8 mouse cellular contexts compared by ENCODE assay signal in genomic region chr7:81455155-81455651, GRCm38 (mm10). TPM values are rescaled to one million over a fixed set of nuclear protein-coding genes. Genes with fewer than 3 reads are reported as not detected.
DNase-seq lines count a peak whose midpoint lies in the region; ATAC-seq and TF ChIP-seq lines count a peak whose summit lies in the region.

Gene Cpeb1, minus strand, starts transcription at chr7:81455465.

- TF ChIP-seq POLR2A in spleen, adult 2 months (IDR thresholded peaks at IDR 0.05; ENCODE audit: low read depth, low read length), result no peak

- H3K36me3 ChIP-seq in spleen, adult 2 months (ENCODE audit: control insufficient read depth, insufficient read depth, low read length), result no peaks in the 10 kb centered on the region
- H3K36me3 ChIP-seq in heart, embryonic 13.5 days, result no peaks in the 10 kb centered on the region
- H3K36me3 ChIP-seq in liver, embryonic 12.5 days, result no peaks in the 10 kb centered on the region
- H3K36me3 ChIP-seq in neural tube, embryonic 13.5 days, result peaks cover 9% of the 10 kb centered on the region

- ATAC-seq in heart, embryonic 13.5 days (ENCODE audit: extremely low read depth, insufficient number of reproducible peaks, low FRiP score, low TSS enrichment), result no peak
- ATAC-seq in liver, embryonic 12.5 days, result no peak
- peak; percentile 38; the same call in 1 of the 2 replicates for ATAC-seq in neural tube, embryonic 13.5 days (ENCODE audit: low read depth)

- peaks cover 12% of the 10 kb centered on the region; the same call in 1 of the 2 replicates for H3K4me1 ChIP-seq in spleen, adult 2 months (ENCODE audit: control insufficient read depth, insufficient read depth, insufficient read length)
- peaks cover 29% of the 10 kb centered on the region for H3K4me1 ChIP-seq in heart, embryonic 13.5 days
- H3K4me1 ChIP-seq in liver, embryonic 12.5 days, result peaks cover 24% of the 10 kb centered on the region
- peaks cover 31% of the 10 kb centered on the region for H3K4me1 ChIP-seq in neural tube, embryonic 13.5 days (replicated peaks)

- H3K4me3 ChIP-seq in spleen, adult 2 months (ENCODE audit: extremely low read depth, insufficient read depth, insufficient read length), result peak within 1 kb of the TSS; percentile 39; the same call in 1 of the 2 replicates
- peak within 1 kb of the TSS; percentile 62 for H3K4me3 ChIP-seq in heart, embryonic 13.5 days
- peak within 1 kb of the TSS; percentile 53 for H3K4me3 ChIP-seq in liver, embryonic 12.5 days
- H3K4me3 ChIP-seq in neural tube, embryonic 13.5 days, result peak within 1 kb of the TSS; percentile 55

- DNase-seq in spleen, adult 2 months (ENCODE audit: low read depth in 1 of 2, low spot score in 2 of 2), result no peak
- no peak for DNase-seq in spleen, adult 12 weeks (ENCODE audit: low spot score)
- DNase-seq in fat pad, adult 2 months (ENCODE audit: extremely low read depth, low read depth, low spot score), result peak; percentile 5
- peak; percentile 73 for DNase-seq in kidney, postnatal 10 days
- DNase-seq in urinary bladder, postnatal 4 days (ENCODE audit: low spot score in 2 of 2), result peak; percentile 52 to 60

- peak within 1 kb of the TSS; percentile 95 for H3K4me2 ChIP-seq in heart, embryonic 13.5 days
- H3K4me2 ChIP-seq in liver, embryonic 12.5 days, result peak within 1 kb of the TSS; percentile 76
- peak within 1 kb of the TSS; percentile 90 for H3K4me2 ChIP-seq in neural tube, embryonic 13.5 days

- peak within 1 kb of the TSS; percentile 66 for H3K9ac ChIP-seq in heart, embryonic 13.5 days
- no peak within 1 kb of the TSS for H3K9ac ChIP-seq in liver, embryonic 12.5 days
- peak within 1 kb of the TSS; percentile 64 for H3K9ac ChIP-seq in neural tube, embryonic 13.5 days

- no peak within 1 kb of the TSS for H3K27ac ChIP-seq in spleen, adult 2 months (ENCODE audit: insufficient read depth, low read length)
- H3K27ac ChIP-seq in heart, embryonic 13.5 days (replicated peaks), result no peak within 1 kb of the TSS
- no peak within 1 kb of the TSS for H3K27ac ChIP-seq in liver, embryonic 12.5 days
- H3K27ac ChIP-seq in neural tube, embryonic 13.5 days (replicated peaks), result no peak within 1 kb of the TSS

- H3K27me3 ChIP-seq in spleen, adult 2 months (ENCODE audit: control insufficient read depth, insufficient read depth, low read length), result peaks cover 26% of the 10 kb centered on the region
- peaks cover 93% of the 10 kb centered on the region for H3K27me3 ChIP-seq in heart, embryonic 13.5 days (replicated peaks)
- peaks cover 83% of the 10 kb centered on the region for H3K27me3 ChIP-seq in liver, embryonic 12.5 days (replicated peaks)
- H3K27me3 ChIP-seq in neural tube, embryonic 13.5 days, result peaks cover 80% of the 10 kb centered on the region

- no peak for TF ChIP-seq CTCF in spleen, adult 2 months (IDR thresholded peaks at IDR 0.05; ENCODE audit: extremely low read depth, insufficient read depth, insufficient read length, insufficient replicate concordance)

- WGBS in spleen, adult 2 months, result 7% methylated on average over 28 of the region's 28 CpGs
- WGBS in heart, embryonic 13.5 days, result 1% methylated on average over 28 of the region's 28 CpGs
- WGBS in liver, embryonic 12.5 days (ENCODE audit: insufficient replicate concordance), result 4% methylated on average over 28 of the region's 28 CpGs
- under 1% methylated on average over 28 of the region's 28 CpGs for WGBS in neural tube, embryonic 13.5 days

- H3K9me3 ChIP-seq in heart, embryonic 13.5 days, result no peaks in the 10 kb centered on the region
- H3K9me3 ChIP-seq in liver, embryonic 12.5 days (replicated peaks), result no peaks in the 10 kb centered on the region
- H3K9me3 ChIP-seq in neural tube, embryonic 13.5 days, result no peaks in the 10 kb centered on the region

RNA-seq across cellular contexts. Expression of gene Cpeb1, which starts in this region (rescaled TPM):
- polyA plus RNA-seq in spleen, adult 2 months (2012; rRNA removed), result 0.66 and 1.1 TPM in 2 replicates
- 2.4 and 4.1 TPM in 2 replicates for polyA plus RNA-seq in heart, embryonic 13.5 days (2015; fragmentation: Nextera tagmentation; extraction: Ambion mirVana)
- 0.08 and 0.15 TPM in 2 replicates for polyA plus RNA-seq in liver, embryonic 12.5 days (2016; fragmentation: Nextera tagmentation; extraction: Ambion mirVana)
- polyA plus RNA-seq in neural tube, embryonic 13.5 days (2015; fragmentation: Nextera tagmentation; extraction: Ambion mirVana), result 4.7 and 7.3 TPM in 2 replicates

Comparison
In these comparisons a context has a peak if more than half of its experiments do, and no peak if none do; other contexts are left out.
1. DNase-seq: peak in fat pad, adult 2 months (single experiment), kidney, postnatal 10 days (single experiment) and urinary bladder, postnatal 4 days (2 of 2); none in spleen, adult 2 months (0 of 2) and spleen, adult 12 weeks (single experiment).
2. Peak in every context shown above with its lines, with median percentiles within 50 percentile points of each other: H3K4me3 ChIP-seq and H3K4me2 ChIP-seq.